Mouse (Mus musculus): ENCODE measurements around the gene Trnt1. TPM values are rescaled to one million over a fixed set of nuclear protein-coding genes. Genes with fewer than 3 reads are reported as not detected.

The Trnt1 gene
- polyA plus RNA-seq, 1 experiment from 2014 or later, result 72.9 TPM

GRCm38 (mm10) chr6:106793088-106793487, 24.2 kb downstream of the Trnt1 start:
- Histone ChIP-seq H3K4me2 (replicated peaks) (no peak overlapping the region), H3K4me3 (no peak overlapping the region), H3K27ac (no peak overlapping the region), H3K9ac (no peak overlapping the region), H3K27me3 (replicated peaks) (no peaks in the 10 kb centered on the region), H3K4me1 (no peaks in the 10 kb centered on the region), H3K36me3 (peaks cover 34% of the 10 kb centered on the region), H3K9me3 (no peaks in the 10 kb centered on the region)
- WGBS, result 92% methylated on average over 7 of the region's 7 CpGs
- ATAC-seq (ENCODE audit: low FRiP score, low read depth), result no peak

DNA sequence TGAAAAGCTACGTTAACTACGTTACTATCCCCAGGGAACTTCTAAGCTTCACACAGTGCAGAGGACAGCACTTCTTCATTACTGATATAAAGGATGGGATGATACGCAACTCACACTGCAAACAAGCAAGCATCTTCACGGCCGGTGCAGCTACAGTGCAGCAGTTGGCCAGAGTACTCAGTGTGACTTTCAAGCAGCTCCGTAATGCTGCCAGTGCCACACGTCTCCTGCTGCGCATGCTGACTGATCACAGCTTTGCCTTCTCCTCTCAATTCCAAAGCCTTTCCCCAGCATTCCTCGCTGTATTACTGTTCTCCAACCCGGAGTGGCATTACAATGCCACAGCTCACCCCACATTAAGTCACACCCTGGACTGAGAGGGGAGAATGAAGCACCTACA, 24.7 kb downstream of the Trnt1 start:
- H3K4me3 ChIP-seq, result no peak overlapping the region
- no peaks in the 10 kb centered on the region for H3K27me3 ChIP-seq (replicated peaks)
- 94% methylated on average over 10 of the region's 10 CpGs for WGBS
- no peak for ATAC-seq (ENCODE audit: low FRiP score, low read depth)
- peaks cover 30% of the 10 kb centered on the region for H3K36me3 ChIP-seq
- H3K27ac ChIP-seq, result no peak overlapping the region
- H3K4me2 ChIP-seq (replicated peaks), result no peak overlapping the region
- H3K9ac ChIP-seq, result no peak overlapping the region
- peaks cover 4% of the 10 kb centered on the region for H3K4me1 ChIP-seq
- H3K9me3 ChIP-seq, result no peaks in the 10 kb centered on the region

DNA sequence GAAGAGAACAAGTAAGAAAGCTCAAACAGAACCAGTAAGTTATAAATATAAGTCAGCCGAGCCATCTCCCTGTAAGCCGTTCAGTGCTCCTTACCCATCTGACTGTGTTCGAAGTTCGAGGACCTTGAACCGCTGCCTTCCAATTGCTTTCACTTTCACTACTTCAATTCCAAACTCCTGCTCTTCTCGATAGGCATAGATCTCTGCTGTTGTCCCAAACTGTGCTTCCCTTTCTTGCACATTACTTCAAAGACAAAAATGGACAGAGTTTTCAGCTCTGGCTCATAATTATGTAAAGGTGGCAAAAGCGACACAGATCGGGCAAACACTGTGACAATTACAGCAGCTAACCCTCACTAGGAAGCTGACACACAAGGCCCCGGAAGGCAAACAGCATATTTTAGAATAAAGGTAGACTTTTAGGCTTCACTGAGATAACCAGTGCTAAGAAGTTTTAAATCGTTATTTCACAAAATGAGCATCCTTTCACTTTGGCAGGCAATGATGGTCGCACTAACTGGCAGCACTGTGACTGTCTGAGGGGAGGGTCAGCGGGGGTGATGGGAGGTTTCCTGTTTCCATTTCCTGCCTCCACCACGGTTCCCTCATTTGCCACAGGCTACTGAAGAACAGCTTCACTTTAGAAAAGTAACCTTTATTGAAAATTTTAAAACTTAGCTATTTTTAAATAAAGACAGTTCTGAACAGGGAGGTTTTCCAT, 25.3 kb downstream of the Trnt1 start:
- no peak overlapping the region for H3K4me2 ChIP-seq (replicated peaks)
- 93% methylated on average over 13 of the region's 13 CpGs for WGBS
- peaks cover 27% of the 10 kb centered on the region for H3K36me3 ChIP-seq
- no peak overlapping the region for H3K4me3 ChIP-seq
- no peak overlapping the region for H3K27ac ChIP-seq
- no peaks in the 10 kb centered on the region for H3K9me3 ChIP-seq
- no peaks in the 10 kb centered on the region for H3K27me3 ChIP-seq (replicated peaks)
- H3K4me1 ChIP-seq, result peaks cover 10% of the 10 kb centered on the region
- ATAC-seq (ENCODE audit: low FRiP score, low read depth), result no peak
- no peak overlapping the region for H3K9ac ChIP-seq

DNA sequence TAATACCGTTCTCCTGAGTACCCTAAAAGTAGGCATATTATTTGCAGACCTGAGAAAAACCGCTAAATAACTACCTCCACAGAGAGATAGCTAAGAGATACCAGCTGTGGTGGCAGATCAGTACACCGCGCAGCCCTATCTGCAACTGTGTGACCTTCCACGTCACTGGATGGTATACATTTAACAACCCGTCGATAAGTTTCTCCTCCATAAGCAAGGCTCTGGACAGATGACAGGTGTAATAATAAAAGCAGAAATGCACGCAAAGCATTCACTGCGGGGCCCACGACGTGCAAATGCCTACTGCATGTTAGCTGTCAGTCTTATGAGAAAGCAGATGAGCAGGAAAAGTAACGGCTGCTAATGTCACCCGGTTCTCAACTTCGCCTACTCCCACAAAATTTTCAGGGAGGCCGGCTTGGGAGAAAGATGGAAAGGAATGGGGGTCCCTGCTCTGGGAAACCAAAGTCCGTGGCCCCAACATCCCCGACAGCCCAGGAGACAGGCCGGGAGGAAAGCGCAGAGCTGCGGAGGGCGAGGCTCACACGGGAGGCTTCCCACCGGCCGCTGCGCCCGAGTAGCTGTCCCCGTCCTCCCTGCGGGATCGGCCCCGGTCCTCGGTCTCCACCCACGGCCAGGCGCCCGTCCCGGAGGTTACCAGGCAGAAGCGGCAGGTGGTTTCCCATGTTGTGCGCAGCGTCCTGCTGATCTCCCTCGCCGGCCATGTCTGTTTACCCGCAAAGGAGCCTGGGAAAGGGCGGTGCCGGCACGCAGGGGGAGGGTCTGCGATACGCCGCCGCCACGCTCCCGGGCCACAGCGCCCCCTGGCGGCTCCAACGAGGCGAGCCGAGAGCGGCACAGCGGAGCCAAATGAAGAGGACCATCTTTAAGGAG, 30.7 kb downstream of the Trnt1 start, which contains the start of gene Crbn:
Gene Crbn, minus strand, starts transcription at position 745 of the 894 bp plus-strand sequence.
- ATAC-seq (ENCODE audit: low FRiP score, low read depth), result peak; percentile 96
- no peak within 1 kb of the TSS for H3K27ac ChIP-seq
- WGBS, result 2% methylated on average over 57 of the region's 57 CpGs

DNA sequence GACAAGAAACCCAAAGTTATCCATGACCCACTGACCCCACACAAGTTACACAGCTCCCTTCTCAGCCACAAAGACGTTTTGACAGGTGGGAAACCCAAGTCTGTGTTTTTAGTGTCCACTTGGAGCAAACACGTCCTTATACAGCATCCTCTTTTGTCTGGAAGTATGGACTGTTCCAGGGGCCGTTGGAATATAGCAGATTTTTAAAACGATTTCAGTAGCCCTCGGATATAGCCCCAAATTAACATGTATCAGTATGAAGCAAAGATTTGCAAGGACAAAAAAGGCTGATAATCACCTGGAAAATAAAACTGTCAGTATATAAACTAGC, 31.3 kb downstream of the Trnt1 start:
- no peaks in the 10 kb centered on the region for H3K27me3 ChIP-seq (replicated peaks)
- H3K4me1 ChIP-seq, result peaks cover 12% of the 10 kb centered on the region
- peak overlapping the region; percentile 91 for H3K4me2 ChIP-seq (replicated peaks)
- H3K9ac ChIP-seq, result no peak overlapping the region
- no peak; the same call in 1 of the 2 replicates for ATAC-seq (ENCODE audit: low FRiP score, low read depth)
- no peaks in the 10 kb centered on the region for H3K9me3 ChIP-seq
- H3K36me3 ChIP-seq, result 0 out of 2 replicates have a peak, but pooled peaks cover 2% of the 10 kb centered on the region
- no peak overlapping the region for H3K27ac ChIP-seq
- H3K4me3 ChIP-seq, result peak overlapping the region; percentile 81
- 61% methylated on average over 5 of the region's 5 CpGs for WGBS

More for the DNA sequence above, 30.7 kb downstream of the Trnt1 start, which contains the start of gene Crbn:
- Histone ChIP-seq H3K36me3 (peaks cover 6% of the 10 kb centered on the region), H3K4me1 (peaks cover 12% of the 10 kb centered on the region), H3K27me3 (replicated peaks) (no peaks in the 10 kb centered on the region), H3K9ac (peak within 1 kb of the TSS; percentile 77), H3K4me2 (replicated peaks) (peak within 1 kb of the TSS; percentile 91), H3K4me3 (peak within 1 kb of the TSS; percentile 81), H3K9me3 (no peaks in the 10 kb centered on the region)

GRCm38 (mm10) chr6:106804904-106805303, 36.0 kb downstream of the Trnt1 start:
- H3K9me3 ChIP-seq, result no peaks in the 10 kb centered on the region
- 35% methylated on average over 2 of the region's 2 CpGs for WGBS
- no peak overlapping the region for H3K27ac ChIP-seq
- H3K36me3 ChIP-seq, result no peaks in the 10 kb centered on the region
- no peaks in the 10 kb centered on the region for H3K4me1 ChIP-seq
- H3K4me3 ChIP-seq, result no peak overlapping the region
- H3K9ac ChIP-seq, result no peak overlapping the region
- ATAC-seq (ENCODE audit: low FRiP score, low read depth), result 0 out of 2 replicates have a peak, but pooled peaks have one; percentile 37
- no peaks in the 10 kb centered on the region for H3K27me3 ChIP-seq (replicated peaks)
- H3K4me2 ChIP-seq (replicated peaks), result no peak overlapping the region

DNA sequence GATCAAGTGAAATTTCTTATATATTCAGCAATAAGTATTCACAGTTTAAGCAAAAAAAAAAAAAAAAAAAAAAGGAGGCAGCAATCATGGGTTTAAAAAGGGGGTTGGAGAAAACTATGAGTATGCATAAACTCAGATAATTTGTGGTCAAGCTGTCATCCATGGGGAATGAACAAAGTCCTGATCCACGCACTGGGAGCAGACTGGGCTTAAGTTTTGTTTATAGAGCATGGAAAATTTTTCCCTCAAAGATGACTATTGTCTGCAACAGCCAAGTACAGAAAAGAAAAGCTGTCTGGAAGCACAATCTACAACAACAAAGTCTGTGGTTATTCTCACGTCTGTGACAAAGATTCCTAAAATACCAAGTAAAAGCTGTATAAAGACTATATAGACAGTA, 40.2 kb downstream of the Trnt1 start:
- 68% methylated on average over 2 of the region's 2 CpGs for WGBS
- no peaks in the 10 kb centered on the region for H3K4me1 ChIP-seq
- no peak for ATAC-seq (ENCODE audit: low FRiP score, low read depth)
- no peak overlapping the region for H3K27ac ChIP-seq
- no peaks in the 10 kb centered on the region for H3K27me3 ChIP-seq (replicated peaks)
- H3K36me3 ChIP-seq, result no peaks in the 10 kb centered on the region
- no peak overlapping the region for H3K4me2 ChIP-seq (replicated peaks)
- no peak overlapping the region for H3K9ac ChIP-seq
- no peak overlapping the region for H3K4me3 ChIP-seq
- H3K9me3 ChIP-seq, result no peaks in the 10 kb centered on the region

DNA sequence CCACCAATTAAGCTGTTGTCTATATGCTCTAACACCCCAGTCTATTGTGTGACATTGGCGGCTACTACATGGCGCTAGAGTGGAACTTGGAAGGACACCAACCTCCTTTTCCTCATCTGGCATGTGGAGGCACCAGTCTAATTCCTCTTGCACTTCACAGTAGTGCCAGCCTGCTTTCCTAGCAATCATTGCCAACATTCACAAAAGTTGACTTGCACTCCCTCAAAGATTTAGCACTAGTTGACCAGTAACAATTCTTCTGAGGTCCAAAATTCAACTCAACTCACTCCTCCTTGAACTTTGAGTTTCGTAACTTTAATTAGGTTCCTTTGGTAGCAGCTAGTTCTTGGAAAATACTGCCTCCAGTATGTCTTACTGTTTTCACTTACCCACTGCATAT, 41.8 kb downstream of the Trnt1 start:
- H3K4me2 ChIP-seq (replicated peaks), result no peak overlapping the region
- no peak overlapping the region for H3K4me3 ChIP-seq
- H3K9ac ChIP-seq, result no peak overlapping the region
- ATAC-seq (ENCODE audit: low FRiP score, low read depth), result no peak
- H3K27ac ChIP-seq, result no peak overlapping the region
- H3K36me3 ChIP-seq, result no peaks in the 10 kb centered on the region
- no peaks in the 10 kb centered on the region for H3K27me3 ChIP-seq (replicated peaks)
- WGBS, result 94% methylated on average over 3 of the region's 3 CpGs
- H3K9me3 ChIP-seq, result no peaks in the 10 kb centered on the region
- no peaks in the 10 kb centered on the region for H3K4me1 ChIP-seq

DNA sequence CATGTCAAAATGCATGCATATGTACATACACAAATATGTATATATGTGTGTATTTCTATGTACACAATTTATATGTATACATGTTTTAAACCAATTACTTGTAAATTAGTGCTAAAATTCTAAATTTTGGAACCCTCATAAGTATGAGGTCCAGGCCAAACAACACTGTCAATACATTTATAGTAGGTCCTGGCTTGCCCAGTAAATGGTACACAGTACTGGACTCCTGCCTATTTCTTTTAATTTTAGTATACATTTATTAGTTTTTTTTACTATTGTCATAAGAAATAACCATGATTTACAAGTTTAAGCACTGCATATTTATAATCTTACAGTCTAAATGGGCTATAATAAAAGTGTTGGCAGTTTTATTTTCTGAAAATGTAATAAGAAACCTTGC, 50.3 kb downstream of the Trnt1 start:
- Histone ChIP-seq H3K9me3 (no peaks in the 10 kb centered on the region), H3K27ac (no peak overlapping the region), H3K4me1 (no peaks in the 10 kb centered on the region), H3K4me2 (replicated peaks) (no peak overlapping the region), H3K9ac (no peak overlapping the region), H3K27me3 (replicated peaks) (no peaks in the 10 kb centered on the region), H3K4me3 (no peak overlapping the region), H3K36me3 (no peaks in the 10 kb centered on the region)
- no peak for ATAC-seq (ENCODE audit: low FRiP score, low read depth)

GRCm38 (mm10) chr6:106819906-106820305, 51.0 kb downstream of the Trnt1 start:
- WGBS, result 83% methylated on average over 3 of the region's 3 CpGs
- no peak for ATAC-seq (ENCODE audit: low FRiP score, low read depth)

GRCm38 (mm10) chr6:106820566-106820965, 51.6 kb downstream of the Trnt1 start:
- H3K36me3 ChIP-seq, result no peaks in the 10 kb centered on the region
- H3K9me3 ChIP-seq, result no peaks in the 10 kb centered on the region
- no peak for ATAC-seq (ENCODE audit: low FRiP score, low read depth)
- H3K27me3 ChIP-seq (replicated peaks), result no peaks in the 10 kb centered on the region
- H3K27ac ChIP-seq, result no peak overlapping the region
- H3K9ac ChIP-seq, result no peak overlapping the region
- no peak overlapping the region for H3K4me3 ChIP-seq
- H3K4me2 ChIP-seq (replicated peaks), result no peak overlapping the region
- no peaks in the 10 kb centered on the region for H3K4me1 ChIP-seq

More at GRCm38 (mm10) chr6:106819906-106820305, 51.0 kb downstream of the Trnt1 start:
- Histone ChIP-seq H3K27me3 (replicated peaks) (no peaks in the 10 kb centered on the region), H3K4me2 (replicated peaks) (no peak overlapping the region), H3K36me3 (no peaks in the 10 kb centered on the region), H3K9ac (no peak overlapping the region), H3K4me1 (no peaks in the 10 kb centered on the region), H3K9me3 (no peaks in the 10 kb centered on the region), H3K27ac (no peak overlapping the region), H3K4me3 (no peak overlapping the region)

DNA sequence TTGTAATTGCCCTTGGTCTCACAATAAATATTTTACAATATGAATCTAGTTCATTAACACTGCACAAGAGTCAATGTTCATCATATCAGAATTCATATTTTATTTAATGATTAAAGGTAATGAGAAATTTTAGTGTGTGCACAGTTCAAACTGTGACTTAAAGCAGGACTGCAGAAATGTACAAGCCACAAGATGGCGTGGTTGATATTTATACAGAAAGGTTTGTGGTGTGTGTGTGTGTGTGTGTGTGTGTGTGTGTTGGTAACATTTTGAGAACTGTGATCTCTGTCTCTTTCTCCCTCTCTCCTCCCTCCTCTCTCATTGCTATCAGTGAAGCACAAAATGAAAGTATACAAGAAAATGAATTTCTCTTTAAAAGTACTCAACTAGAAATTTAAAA, 53.4 kb downstream of the Trnt1 start:
- 43% methylated on average over 1 of the region's 1 CpGs for whole genome bisulfite sequencing
- no peaks in the 10 kb centered on the region for H3K9me3 ChIP-seq
- 0 out of 2 replicates have a peak, but pooled peaks have one; percentile 53 for ATAC-seq (ENCODE audit: low FRiP score, low read depth)
- no peaks in the 10 kb centered on the region for H3K36me3 ChIP-seq
- H3K4me3 ChIP-seq, result no peak overlapping the region
- no peak overlapping the region for H3K4me2 ChIP-seq (replicated peaks)
- no peaks in the 10 kb centered on the region for H3K27me3 ChIP-seq (replicated peaks)
- no peak overlapping the region for H3K27ac ChIP-seq
- no peak overlapping the region for H3K9ac ChIP-seq
- no peaks in the 10 kb centered on the region for H3K4me1 ChIP-seq

Data from neural tube, embryonic 12.5 days (tissue).